Mouse (Mus musculus): ENCODE data around the gene Ribc2.

The Ribc2 gene

DNA sequence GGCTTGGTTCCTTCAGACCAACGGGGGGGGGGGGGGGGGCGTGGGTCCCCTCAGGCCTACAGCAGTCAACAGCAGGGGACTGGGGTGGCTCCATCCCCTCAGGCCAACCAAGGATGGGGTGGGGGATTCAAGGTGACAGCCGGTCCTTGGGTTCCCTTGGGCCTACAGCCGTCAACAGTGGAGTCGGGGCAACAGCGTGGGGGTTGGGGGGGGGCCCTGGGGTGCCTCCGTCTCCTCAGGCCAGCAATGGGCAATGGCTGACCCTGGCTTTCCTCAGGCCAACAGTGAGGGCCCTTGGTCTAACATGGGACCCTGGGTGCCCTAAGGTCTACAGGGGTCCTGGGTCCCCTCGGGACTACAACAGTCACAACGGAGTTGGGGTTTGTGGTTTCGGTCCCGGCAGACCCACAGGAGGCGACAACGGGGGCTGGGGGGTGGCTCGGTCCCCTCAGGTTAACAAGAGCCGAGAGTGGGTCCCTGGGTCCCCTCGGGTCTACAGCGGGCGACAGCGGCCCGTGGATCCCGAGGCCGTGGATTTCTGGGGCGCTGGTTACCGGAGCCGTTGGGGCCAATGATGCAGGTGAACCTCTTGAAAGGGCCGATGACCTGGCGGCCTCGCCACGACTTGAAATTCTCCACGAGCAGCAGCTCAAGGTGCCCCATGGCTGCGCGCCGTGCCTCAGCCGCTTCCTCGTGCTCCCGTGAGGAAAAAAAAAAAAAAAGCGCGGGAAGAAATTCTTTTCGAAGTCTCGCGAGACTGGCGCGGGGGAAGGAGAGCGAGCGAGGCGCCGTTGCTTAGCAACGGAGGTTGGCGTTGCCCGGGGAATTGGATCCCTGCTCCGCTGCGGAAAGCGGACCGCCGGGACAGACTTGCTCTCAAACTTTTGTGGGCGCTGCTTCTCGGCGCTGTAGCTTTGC is at the start of gene Ribc2, which contains the start of gene Smc1b:
Gene Ribc2 (plus strand): TSS at position 804 of the 918 bp plus-strand sequence.
Gene Smc1b (minus strand): TSS at position 690 of the 918 bp plus-strand sequence.
- no peak for DNase-seq (ENCODE audit: low read depth)

DNA sequence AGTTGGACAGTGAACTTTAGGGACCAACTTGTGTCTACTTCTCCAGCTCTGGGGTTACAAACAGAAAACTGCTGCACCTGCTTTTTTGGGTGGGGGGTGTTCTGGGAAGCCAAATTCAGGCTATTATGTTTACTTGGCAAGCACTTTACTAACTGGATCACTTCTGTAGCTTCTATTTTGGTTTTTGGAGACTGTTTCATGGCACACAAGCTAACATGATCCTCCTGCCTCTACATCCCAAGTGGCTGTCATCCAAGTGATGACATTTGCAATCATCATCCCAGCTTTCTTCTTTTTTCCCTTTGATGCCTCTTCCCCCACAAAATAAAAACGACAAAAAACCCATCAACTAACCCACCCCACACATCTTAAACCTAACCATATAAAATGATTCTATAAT is 46.2 kb upstream of the Ribc2 start:
- DNase-seq (ENCODE audit: low read depth): no peak

DNA sequence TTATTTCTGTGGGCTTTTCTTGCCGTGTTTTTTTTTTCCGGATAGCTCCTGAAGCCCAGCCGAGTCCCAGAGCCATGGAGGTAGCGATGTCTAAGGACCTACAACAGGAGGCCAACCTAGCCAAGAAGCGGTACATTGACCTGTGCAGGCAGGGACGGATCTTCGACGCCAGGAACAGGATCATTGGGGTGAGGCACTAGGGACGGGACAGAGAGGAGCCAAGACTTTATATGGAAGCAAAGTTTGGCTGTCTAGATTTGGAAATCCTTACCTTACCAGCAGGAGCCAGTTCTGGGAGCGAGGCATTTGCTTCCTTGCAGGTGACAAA is 279 bp downstream of the Ribc2 start:
- no peak for DNase-seq (ENCODE audit: low read depth)

DNA sequence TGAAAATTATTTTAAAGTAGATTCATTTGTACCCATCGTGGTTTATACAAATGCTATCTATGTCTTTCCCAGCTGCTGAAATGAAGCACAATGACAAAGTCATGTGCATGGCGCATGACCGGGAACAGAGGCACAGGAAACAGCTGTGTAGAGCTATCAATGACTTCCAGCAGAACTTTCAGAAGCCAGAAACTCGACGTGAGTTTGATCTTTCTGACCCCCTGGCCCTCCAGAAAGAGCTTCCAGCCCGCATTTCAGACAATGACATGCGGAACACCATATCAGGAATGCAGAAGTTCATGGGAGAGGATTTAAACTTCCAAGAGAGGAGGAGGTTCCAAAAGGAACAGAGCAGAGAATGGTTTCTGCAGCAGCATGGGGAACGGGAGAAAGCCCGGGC is 3.3 kb downstream of the Ribc2 start:
- no peak for DNase-seq (ENCODE audit: low read depth)

DNA sequence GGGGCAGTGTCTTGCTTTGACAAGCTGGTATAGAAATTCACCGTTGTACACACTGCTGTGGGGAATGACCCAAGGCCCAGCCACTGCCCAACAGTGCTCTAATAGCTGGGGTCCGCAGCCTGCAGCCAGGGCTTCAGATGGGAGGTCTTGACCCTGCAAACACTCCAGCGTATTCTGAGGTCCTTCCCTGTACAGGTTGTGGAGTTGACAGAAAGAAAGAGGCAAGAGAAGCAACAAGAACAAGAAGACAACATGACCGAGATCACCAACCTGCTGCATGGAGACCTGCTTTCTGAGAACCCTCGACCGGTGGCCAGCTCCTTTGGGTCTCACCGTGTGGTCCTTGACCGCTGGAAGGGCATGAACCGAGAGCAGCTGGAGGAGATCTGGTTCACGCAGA is 9.4 kb downstream of the Ribc2 start:
- DNase-seq (ENCODE audit: low read depth): no peak

DNA sequence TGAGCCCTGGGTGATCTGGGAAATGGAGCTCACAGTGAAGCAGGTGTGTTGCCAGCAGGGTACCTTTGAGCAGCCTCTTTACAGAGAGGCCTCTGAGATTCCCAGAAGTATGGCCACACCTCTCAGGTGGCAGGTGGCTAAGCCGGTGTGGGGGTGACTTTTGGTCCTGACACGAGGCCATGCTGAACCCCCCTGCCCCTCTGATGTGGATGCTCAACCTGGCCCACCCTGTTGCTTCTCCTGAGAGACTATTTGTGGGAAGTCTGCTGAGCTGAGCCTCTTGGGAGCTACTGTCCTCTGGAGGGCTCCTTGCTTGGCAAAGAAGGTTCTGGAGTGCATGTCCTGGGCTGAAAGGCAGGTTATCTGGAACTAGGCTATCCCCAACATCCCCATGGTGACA is 10.6 kb downstream of the Ribc2 start:
- no peak for DNase-seq (ENCODE audit: low read depth)

DNA sequence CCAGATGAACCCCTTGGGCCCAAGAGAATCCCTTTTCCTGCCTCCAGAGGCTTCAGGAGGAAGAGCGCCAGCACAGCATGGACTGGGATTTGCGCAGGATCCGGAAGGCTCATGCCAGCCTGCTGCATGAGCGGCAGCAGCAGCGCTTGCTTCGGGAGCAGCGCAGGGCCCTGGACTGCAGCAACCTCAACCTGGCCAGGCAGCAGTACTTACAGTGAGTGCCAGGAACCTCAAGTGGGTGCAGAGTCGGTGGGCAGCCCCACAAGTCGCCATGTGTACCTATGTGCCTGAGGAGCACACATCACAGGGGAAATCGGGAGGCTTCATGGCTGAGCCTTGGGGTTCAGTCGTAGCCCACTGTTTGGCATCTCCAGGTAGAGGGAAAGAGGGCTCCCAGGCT is 11.3 kb downstream of the Ribc2 start:
- no peak for DNase-seq (ENCODE audit: low read depth)

DNA sequence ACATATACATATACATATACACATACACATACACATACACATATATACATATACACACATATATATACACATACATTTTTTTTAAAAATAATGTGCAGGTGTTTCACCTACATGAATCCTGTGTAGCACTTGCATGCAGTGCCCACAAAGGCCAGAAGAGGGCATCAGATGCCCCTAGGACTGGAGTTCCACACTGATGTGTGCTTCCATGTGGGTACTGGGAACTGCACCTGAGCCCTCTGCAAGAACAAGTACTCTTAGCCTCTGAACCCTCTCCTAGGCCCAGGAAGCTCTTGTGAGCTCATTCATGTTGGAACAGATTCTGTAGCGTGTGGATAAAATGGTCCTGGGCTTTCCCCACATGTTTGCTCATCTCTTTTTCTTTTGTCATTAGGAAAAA is 11.9 kb downstream of the Ribc2 start:
- DNase-seq (ENCODE audit: low read depth): no peak

DNA sequence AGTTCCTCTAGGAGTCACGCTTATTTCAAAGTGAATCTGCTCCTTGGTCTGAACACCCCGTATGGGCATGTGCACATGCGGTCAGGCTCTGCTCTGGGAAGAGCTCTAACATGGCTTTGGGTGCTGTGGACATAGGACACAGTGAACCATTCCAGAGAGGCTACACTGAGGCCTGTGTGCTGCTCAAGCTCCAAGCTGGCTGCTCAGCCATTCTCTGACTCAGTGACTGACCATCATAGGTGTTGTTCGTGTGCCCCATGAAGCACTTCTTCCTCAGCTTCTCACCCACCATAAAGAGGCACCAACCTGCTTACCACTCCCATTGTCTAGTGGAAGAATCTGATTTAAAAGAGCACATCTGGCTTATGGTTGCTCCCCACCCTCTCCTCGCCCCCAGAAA is 12.4 kb downstream of the Ribc2 start:
- DNase-seq (ENCODE audit: low read depth): no peak

DNA sequence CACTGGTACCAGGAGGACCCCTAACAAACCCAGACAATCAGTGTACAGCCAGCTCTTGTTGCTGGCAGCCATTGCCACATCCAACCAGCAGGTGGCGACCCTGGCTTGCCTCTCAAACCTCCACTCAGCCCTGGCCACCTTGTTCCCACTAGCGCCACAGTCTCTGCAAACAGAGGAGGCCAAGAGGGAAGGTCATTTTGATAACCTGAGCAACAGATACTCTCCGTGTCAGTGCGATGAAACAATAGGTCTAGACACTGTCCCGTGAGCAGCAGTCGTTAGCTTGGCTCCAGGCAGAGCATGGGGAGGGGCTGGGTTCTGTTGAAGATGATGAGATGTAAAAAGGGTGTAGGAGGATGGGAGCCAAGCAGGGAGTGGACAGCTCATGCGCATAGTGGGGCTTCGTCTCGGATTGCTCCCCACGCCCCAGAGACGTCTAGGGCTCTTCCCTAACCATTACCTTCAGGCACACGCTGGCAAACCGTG is 19.6 kb downstream of the Ribc2 start:
- peak; percentile 81 for DNase-seq (ENCODE audit: low read depth)

DNA sequence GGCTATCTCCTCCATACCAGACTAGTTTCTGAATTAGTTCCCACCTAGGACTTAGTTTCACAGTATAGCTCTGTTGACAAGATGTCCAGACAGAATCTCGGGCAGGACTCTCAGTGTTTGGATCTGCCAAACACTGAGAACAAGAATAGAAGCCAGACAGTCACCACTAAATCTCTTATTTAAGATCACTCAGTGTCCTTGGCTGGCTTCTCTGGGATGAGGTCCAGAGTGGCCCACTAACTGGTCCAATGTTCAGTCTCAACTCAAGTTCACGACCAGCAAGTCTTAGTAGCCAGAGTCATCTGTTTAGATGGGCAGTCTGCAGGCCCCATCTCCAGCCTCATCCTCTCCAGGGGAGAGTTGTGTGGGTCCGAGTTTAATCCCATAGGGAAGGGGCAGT is 20.7 kb downstream of the Ribc2 start:
- DNase-seq (ENCODE audit: low read depth): no peak

DNA sequence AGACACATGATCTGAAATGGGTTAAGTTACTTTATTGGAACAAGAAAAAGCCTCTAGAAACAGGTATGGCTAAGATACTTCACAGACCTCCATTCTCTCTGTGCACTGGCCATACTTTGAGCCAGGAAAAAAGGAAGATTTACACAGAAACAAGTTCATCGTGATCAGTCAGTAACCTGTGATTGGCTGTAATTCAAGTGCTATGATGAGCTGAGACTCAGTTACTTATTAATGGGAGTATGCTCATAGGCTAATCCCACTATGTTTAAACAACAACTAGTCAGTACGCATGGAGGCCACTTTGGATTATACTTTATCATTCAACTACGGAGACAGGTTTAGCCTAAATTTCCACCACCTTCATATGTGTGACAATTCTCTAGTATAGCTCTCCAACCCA is 22.2 kb downstream of the Ribc2 start:
- DNase-seq (ENCODE audit: low read depth): no peak

DNA sequence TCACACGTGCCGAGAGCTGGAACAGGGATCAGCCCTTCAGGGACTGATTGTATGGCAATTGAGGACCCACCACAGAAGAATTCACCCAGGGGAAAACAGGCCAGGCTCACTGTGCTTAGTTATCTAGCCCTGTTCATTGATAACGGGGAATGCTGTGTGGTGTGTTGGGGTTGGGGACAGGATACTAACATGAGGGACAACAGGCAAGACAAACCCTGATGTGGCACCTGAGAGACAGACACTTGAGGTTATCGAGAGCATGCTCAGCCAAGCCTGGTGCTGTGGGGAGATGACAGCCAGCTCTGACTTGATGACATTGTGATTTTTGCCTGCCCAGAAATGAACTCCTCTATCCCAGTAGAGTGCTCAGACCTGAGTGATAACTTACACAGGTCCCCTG is 24.3 kb downstream of the Ribc2 start:
- DNase-seq (ENCODE audit: low read depth): no peak

DNA sequence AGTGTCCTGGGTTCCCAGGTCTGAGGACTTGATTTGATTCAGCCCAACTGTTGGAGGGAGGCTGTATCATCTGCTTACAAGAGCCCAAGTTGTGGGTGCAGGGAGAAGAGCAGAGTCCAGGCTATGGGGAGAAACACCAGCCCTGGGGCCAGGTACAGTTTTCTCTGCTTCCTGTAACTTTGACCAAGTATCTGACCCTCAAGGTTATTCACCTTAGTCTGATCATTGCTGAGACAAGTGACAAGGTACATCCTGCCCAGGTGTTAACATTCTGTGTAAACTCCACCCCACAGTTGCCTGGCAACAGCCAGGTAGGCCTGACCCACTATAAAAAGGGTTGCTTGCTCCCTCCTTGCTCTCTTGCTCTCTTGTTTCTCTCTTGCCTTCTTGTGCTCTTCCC is 29.5 kb downstream of the Ribc2 start:
- no peak for DNase-seq (ENCODE audit: low read depth)

DNA sequence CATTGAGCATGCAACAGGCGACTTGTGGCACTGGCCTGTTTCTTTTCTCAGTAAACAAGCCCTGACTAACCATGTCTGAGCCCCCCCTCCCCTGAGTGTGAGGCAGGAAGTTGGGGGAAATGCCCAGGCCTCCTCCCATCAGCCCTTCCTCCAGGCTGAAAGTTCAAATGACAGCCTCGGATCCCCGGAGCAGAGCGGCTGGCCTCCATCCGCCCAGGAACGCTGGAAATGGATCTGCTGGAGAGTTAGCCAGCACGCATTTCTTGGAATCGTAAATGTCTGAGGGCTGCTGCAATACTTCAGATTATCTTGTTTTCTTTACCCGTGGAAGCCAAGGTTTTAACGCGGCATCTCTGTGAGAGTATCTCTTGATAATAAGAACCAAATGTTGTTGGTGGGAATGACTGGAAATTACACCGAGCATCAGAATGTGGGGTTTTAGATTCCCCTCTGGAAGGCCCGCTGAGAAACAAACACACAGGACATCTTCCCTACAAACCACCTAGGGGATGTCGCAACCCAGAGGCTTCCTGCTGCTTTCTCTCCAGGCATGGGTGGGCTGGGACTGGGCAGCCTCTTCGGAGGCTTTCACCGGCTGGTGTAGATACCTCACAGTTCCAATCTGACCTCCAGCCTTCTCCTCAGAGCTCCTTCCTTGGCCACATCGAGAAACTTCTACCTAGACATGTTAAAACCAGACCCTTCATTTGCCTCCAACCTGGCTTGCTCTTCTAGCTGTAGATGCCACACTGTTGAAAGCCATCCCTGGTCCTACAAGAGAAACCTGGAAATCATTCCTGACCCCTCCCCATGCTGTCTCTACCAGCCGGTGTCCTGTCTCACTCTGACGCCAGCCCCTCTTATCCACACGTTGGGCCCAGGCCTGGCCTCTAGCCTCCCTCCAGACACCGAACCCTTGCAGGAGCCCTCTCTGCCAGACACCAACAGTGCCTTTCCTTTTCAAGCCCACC is 31.1 kb downstream of the Ribc2 start:
- DNase-seq (ENCODE audit: low read depth): peak; percentile 68

DNA sequence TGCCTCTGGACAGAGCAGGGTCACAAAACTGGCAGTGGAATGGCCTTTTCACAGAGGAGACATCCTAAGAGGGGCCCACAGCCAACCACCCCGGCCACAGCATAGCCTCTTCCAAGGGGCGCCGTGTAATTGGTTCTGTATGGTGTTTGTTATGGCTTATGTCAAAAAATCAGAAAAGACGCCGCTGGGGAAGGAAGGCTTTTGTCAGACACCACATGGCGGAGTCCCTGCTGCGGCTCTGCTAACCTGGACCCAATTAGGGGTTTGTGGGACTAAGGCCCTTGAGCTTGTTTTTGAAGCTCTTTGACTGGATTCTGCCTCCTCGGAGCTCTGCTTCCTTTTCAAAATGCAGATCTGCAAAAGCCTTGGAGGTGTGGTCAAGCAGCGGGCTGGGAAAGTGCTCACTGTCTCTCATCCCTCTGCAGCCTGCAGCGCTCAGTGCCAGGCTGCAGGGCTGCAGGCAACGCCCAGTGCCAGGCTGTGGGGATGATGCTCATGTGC is 34.6 kb downstream of the Ribc2 start:
- peak; percentile 40 for DNase-seq (ENCODE audit: low read depth)

DNA sequence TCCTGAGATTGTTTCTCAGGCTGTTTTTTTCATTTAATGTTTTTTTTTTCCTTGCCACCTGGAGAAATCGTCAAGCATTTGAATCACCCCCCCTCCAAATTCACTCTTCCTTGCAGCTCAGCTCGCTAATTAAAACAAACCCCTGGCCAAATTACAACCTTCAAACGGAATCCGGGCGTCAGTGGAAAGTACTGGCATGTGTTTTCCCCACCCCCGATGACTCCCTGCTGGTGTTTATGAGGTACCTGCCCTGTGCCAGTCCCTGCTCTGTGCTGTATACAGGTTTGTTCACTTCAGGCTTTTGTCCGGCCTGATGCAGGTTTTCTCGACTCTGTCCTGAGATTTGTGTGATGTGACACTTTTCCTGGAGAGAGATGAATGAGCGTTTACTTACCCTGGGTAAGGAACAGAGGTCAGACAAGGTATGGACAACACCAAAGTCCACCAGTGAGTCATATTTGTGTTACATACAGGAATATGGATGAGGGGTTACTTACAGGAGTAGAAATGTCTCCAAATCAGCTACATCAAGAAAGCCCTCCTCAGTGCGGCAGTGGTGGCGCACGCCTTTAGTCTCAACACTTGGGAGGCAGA is 35.3 kb downstream of the Ribc2 start:
- DNase-seq (ENCODE audit: low read depth): no peak

DNA sequence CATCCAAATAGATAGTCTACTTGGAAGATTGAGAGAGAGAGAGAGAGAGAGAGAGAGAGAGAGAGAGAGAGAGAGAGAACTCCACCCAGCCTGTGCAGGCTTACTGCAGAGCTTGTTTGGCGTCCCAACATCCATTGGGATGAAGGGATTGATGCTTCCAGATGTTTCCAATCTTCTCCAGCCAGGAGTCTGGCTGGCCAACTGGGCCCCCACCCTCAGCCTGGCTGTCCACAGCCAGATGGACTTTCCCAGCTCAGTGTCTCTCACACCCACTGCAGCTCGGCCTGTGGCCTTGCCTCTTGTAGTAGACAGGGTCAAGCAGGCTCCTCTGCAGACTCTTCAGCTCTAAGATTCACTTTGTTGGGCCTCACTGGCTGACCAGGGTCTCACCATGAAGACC is 40.2 kb downstream of the Ribc2 start:
- no peak for DNase-seq (ENCODE audit: low read depth)

DNA sequence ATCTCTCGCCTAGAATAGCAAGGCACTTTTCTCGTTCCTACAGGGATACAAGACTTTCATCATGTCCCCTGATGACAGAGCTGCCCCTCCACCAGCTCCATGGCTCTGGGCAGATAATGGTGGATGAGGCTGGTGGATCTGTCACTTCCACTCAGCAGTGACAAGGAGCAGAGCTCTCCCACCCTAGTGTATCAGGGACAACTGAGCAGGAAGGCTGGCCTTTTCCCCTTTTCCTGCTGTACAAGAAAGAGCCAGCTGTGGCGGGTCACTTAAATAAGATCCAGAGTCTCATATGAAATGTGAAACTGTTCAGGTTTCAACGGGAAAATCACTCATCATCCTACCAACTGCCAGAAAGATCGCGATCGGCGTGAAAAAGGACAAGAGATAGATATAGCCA is 41.5 kb downstream of the Ribc2 start:
- DNase-seq (ENCODE audit: low read depth): no peak

DNA sequence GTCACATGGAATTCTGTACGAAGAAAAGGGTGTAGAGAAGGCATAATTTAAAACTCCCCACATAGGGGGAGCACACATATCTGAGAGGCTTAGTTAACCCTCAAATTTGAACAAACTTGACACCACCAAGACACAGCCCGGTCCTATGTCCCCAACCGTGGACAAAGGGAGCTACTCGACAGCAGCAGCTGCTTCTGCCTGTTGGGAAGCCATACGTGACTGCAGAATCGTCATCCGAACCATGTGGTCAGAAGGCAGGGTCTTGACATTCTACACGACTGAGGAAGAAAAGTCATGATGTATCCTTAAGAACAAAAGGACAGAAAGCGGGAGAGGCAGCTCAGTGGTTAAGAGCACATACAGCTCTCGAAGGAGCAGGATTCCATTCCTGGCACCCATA is 42.2 kb downstream of the Ribc2 start:
- no peak for DNase-seq (ENCODE audit: low read depth)

DNA sequence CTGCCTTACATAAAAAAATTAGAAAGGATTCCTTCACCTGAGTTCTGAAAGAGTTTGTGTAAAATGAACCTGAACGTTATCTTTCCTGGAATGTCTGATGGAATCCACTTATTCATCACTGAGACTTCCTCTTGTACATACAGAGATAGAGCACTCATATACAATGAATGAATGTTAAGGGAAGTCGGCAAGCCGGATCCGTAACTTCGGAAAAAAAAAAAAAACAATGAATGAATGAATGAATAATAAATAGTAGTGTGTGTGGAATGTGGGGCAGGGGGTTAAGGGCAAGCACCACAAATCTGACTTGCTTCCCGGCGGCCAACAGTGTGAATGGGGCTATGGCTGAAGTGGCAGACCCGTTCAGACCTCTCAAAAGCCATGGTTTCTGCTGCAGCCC is 45.7 kb downstream of the Ribc2 start:
- peak; percentile 83 for DNase-seq (ENCODE audit: low read depth)

DNA sequence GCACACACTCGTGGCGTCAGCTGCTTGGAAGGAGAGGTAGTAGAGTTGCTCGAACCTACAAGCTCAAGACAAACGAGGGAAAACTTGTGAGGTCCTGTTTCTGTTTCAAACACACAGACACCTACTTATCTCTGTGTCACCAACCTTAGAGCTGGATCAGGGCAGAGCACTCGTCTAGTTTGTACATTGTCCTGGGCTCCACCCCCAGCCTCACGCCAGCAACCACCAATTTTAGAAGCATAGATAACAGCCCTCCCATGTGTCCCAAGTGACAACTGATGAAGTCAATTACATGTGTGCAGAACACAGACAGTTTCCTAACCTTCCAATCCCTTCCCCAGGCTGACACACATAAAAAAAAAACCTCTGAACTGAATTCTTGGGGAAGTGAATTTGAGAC is 46.3 kb downstream of the Ribc2 start:
- no peak for DNase-seq (ENCODE audit: low read depth)
